Mouse (Mus musculus) forebrain, embryonic 11.5 days (tissue): ENCODE measurements around the gene DXBay18. TPM values are rescaled to one million over a fixed set of nuclear protein-coding genes. Genes with fewer than 3 reads are reported as not detected.

Experiments
- polyA plus RNA-seq: library from polyadenylated mRNA; unstranded; fragments of >200 nt; fragmentation: Nextera tagmentation; extraction: Ambion mirVana; gene quantifications from 2 replicates; pipeline ENCODE4 v1.2.1, GENCODE M21; 2014

The DXBay18 gene
- polyA plus RNA-seq, 1 experiment from 2014 or later: 0.16 TPM

Other genes with a start within 250 kb of the DXBay18 start
- 109 and 122 TPM in 2 replicates for gene Cetn2, start 231.0 kb downstream of the DXBay18 start, polyA plus RNA-seq
- 43.8 and 46.9 TPM in 2 replicates for gene Nsdhl, start 230.9 kb downstream of the DXBay18 start, polyA plus RNA-seq
- gene Zfp185, start 162.1 kb downstream of the DXBay18 start, polyA plus RNA-seq: 3.9 and 4.0 TPM in 2 replicates
- gene Pnma5, start 112.3 kb downstream of the DXBay18 start, polyA plus RNA-seq: 0.08 TPM in 1 of 2 replicates, not detected in the other
- gene Pnma3, start 84.7 kb downstream of the DXBay18 start, polyA plus RNA-seq: 0.29 and 0.33 TPM in 2 replicates
- 0.36 TPM in 1 of 2 replicates, not detected in the other for gene Xlr4a, start 67.0 kb downstream of the DXBay18 start, polyA plus RNA-seq
- gene Xlr3a, start 52.4 kb downstream of the DXBay18 start, polyA plus RNA-seq: 2.3 and 3.6 TPM in 2 replicates
- not detected in 2 replicates for gene Gm14685, start 32.4 kb downstream of the DXBay18 start, polyA plus RNA-seq
- not detected in 2 replicates for gene Xlr5b, start 654 bp downstream of the DXBay18 start, polyA plus RNA-seq
- gene Spin2d, start 27.5 kb upstream of the DXBay18 start, polyA plus RNA-seq: not detected in 2 replicates
- 11.5 and 12.8 TPM in 2 replicates for gene Xlr3b, start 42.8 kb upstream of the DXBay18 start, polyA plus RNA-seq
- gene Xlr4b, start 64.9 kb upstream of the DXBay18 start, polyA plus RNA-seq: 0.32 and 0.41 TPM in 2 replicates
- 16.4 and 17.4 TPM in 2 replicates for gene F8a, start 78.8 kb upstream of the DXBay18 start, polyA plus RNA-seq
- not detected in 2 replicates for gene Xlr4c, start 93.7 kb upstream of the DXBay18 start, polyA plus RNA-seq
- gene Xlr3c, start 115.9 kb upstream of the DXBay18 start, polyA plus RNA-seq: 0.29 TPM in 1 of 2 replicates, not detected in the other
- not detected in 2 replicates for gene Xlr5a, start 143.5 kb upstream of the DXBay18 start, polyA plus RNA-seq
- gene Xlr5c, start 143.5 kb upstream of the DXBay18 start, polyA plus RNA-seq: not detected in 2 replicates
- not detected in 2 replicates for gene Gm45015, start 187.4 kb upstream of the DXBay18 start, polyA plus RNA-seq
- 16.9 and 21.0 TPM in 2 replicates for gene Zfp275, start 193.2 kb upstream of the DXBay18 start, polyA plus RNA-seq
- not detected in 2 replicates for gene Gm18336, start 249.3 kb upstream of the DXBay18 start, polyA plus RNA-seq